Mouse (Mus musculus) forebrain, embryonic 13.5 days (tissue): ENCODE results near the gene Nrip3. TPM values are rescaled to one million over a fixed set of nuclear protein-coding genes. Genes with fewer than 3 reads are reported as not detected.

Experiments used
- ATAC-seq: fragments of 200-750 bp; cut with Nextera tagmentation; 2 replicates; pipeline ENCODE4 v1.8.0; 2017
- H3K27ac ChIP-seq: fragments of 300-500 bp; sonication (generic); 2 replicates; pipeline ENCODE4 v1.5.1; 2015; ENCODE audit warnings: inconsistent platforms, mild to moderate bottlenecking, moderate library complexity
- H3K27me3 ChIP-seq: fragments of 300-500 bp; sonication (generic); 2 replicates; pipeline ENCODE4 v1.6.1; 2015; ENCODE audit warnings: mild to moderate bottlenecking, inconsistent platforms
- H3K36me3 ChIP-seq: fragments of 300-500 bp; sonication (generic); 2 replicates; pipeline ENCODE4 v1.6.1; 2015; ENCODE audit warnings: mild to moderate bottlenecking, inconsistent platforms; ENCODE audit not compliant: poor library complexity, severe bottlenecking
- H3K4me1 ChIP-seq: fragments of 300-500 bp; sonication (generic); 2 replicates; pipeline ENCODE4 v1.6.1; 2015; ENCODE audit warnings: inconsistent platforms
- H3K4me2 ChIP-seq: fragments of 300-500 bp; sonication (generic); 2 replicates; pipeline ENCODE4 v1.6.1; 2015; ENCODE audit warnings: inconsistent platforms, mild to moderate bottlenecking, moderate library complexity
- H3K4me3 ChIP-seq: fragments of 300-500 bp; sonication (generic); 2 replicates; pipeline ENCODE4 v1.5.1; 2015; ENCODE audit warnings: mild to moderate bottlenecking, inconsistent platforms
- H3K9ac ChIP-seq: fragments of 300-500 bp; sonication (generic); 2 replicates; pipeline ENCODE4 v1.6.1; 2015; ENCODE audit warnings: mild to moderate bottlenecking, inconsistent platforms
- H3K9me3 ChIP-seq: fragments of 300-500 bp; sonication (generic); replicated peaks from 2 replicates; pipeline ENCODE4 v1.6.1; 2016; ENCODE audit warnings: inconsistent platforms
- WGBS: fragments of 180-500 bp; shearing (Covaris S2); methylation state at CpG from one replicate; pipeline ENCODE4 v1.1.7; 2015; 5-methylcytosine and 5-hydroxymethylcytosine counted together
- polyA plus RNA-seq: library from polyadenylated mRNA; unstranded; fragments of >200 nt; fragmentation: Nextera tagmentation; extraction: Ambion mirVana; gene quantifications from 2 replicates; pipeline ENCODE4 v1.2.1, GENCODE M21; 2015

Gene Nrip3
- polyA plus RNA-seq, 1 experiment from 2014 or later: 2.7 TPM

- Histone ChIP-seq H3K9me3 (no peaks in the 10 kb centered on the region), H3K36me3 (no peaks in the 10 kb centered on the region), H3K9ac (no peak overlapping the region), H3K4me3 (no peak overlapping the region), H3K27me3 (peaks cover 38% of the 10 kb centered on the region; the same call in 1 of the 2 replicates), H3K4me1 (no peaks in the 10 kb centered on the region), H3K4me2 (no peak overlapping the region), H3K27ac (no peak overlapping the region)
- ATAC-seq: no peak
- 84% methylated on average over 11 of the region's 11 CpGs for WGBS
Measured at GRCm38 (mm10) chr7:109799168-109799567, 17.3 kb upstream of the Nrip3 start.

GRCm38 (mm10) chr7:109795564-109795963, 13.7 kb upstream of the Nrip3 start:
- Histone ChIP-seq H3K27me3 (0 out of 2 replicates have a peak, but pooled peaks cover 16% of the 10 kb centered on the region), H3K4me2 (no peak overlapping the region), H3K27ac (no peak overlapping the region), H3K4me1 (no peaks in the 10 kb centered on the region), H3K36me3 (no peaks in the 10 kb centered on the region), H3K9me3 (no peaks in the 10 kb centered on the region), H3K4me3 (no peak overlapping the region), H3K9ac (no peak overlapping the region)
- ATAC-seq: no peak
- WGBS: 81% methylated on average over 5 of the region's 5 CpGs

- H3K9me3 ChIP-seq: no peaks in the 10 kb centered on the region
- H3K27me3 ChIP-seq: 0 out of 2 replicates have a peak, but pooled peaks cover 10% of the 10 kb centered on the region
- no peak overlapping the region for H3K27ac ChIP-seq
- H3K36me3 ChIP-seq: no peaks in the 10 kb centered on the region
- H3K4me3 ChIP-seq: no peak overlapping the region
- 71% methylated on average over 2 of the region's 2 CpGs for WGBS
- ATAC-seq: no peak
- H3K4me2 ChIP-seq: no peak overlapping the region
- H3K9ac ChIP-seq: no peak overlapping the region
- no peaks in the 10 kb centered on the region for H3K4me1 ChIP-seq
Measured at GRCm38 (mm10) chr7:109794556-109794955, 12.7 kb upstream of the Nrip3 start.

- no peaks in the 10 kb centered on the region for H3K4me1 ChIP-seq
- H3K36me3 ChIP-seq: no peaks in the 10 kb centered on the region
- H3K27me3 ChIP-seq: 0 out of 2 replicates have a peak, but pooled peaks cover 10% of the 10 kb centered on the region
- no peak overlapping the region for H3K9ac ChIP-seq
- 75% methylated on average over 2 of the region's 2 CpGs for WGBS
- no peak overlapping the region for H3K4me3 ChIP-seq
- H3K27ac ChIP-seq: no peak overlapping the region
- no peak overlapping the region for H3K4me2 ChIP-seq
- no peak for ATAC-seq
- H3K9me3 ChIP-seq: no peaks in the 10 kb centered on the region
Measured at GRCm38 (mm10) chr7:109792759-109793158, 10.9 kb upstream of the Nrip3 start.

GRCm38 (mm10) chr7:109790818-109791217, 9.0 kb upstream of the Nrip3 start:
- H3K36me3 ChIP-seq: no peaks in the 10 kb centered on the region
- no peaks in the 10 kb centered on the region for H3K4me1 ChIP-seq
- ATAC-seq: no peak
- no peaks in the 10 kb centered on the region for H3K9me3 ChIP-seq
- H3K4me3 ChIP-seq: no peak overlapping the region
- no peak overlapping the region for H3K4me2 ChIP-seq
- 89% methylated on average over 3 of the region's 3 CpGs for WGBS
- H3K9ac ChIP-seq: no peak overlapping the region
- H3K27me3 ChIP-seq: 0 out of 2 replicates have a peak, but pooled peaks cover 10% of the 10 kb centered on the region
- H3K27ac ChIP-seq: no peak overlapping the region

GRCm38 (mm10) chr7:109787860-109788259, 6.0 kb upstream of the Nrip3 start:
- no peaks in the 10 kb centered on the region for H3K36me3 ChIP-seq
- no peak overlapping the region for H3K4me3 ChIP-seq
- H3K4me1 ChIP-seq: no peaks in the 10 kb centered on the region
- no peak overlapping the region for H3K27ac ChIP-seq
- no peak for ATAC-seq
- 85% methylated on average over 2 of the region's 2 CpGs for WGBS
- H3K9me3 ChIP-seq: no peaks in the 10 kb centered on the region
- H3K27me3 ChIP-seq: peaks cover 16% of the 10 kb centered on the region
- H3K4me2 ChIP-seq: no peak overlapping the region
- H3K9ac ChIP-seq: no peak overlapping the region

- 0 out of 2 replicates have a peak, but pooled peaks have one; percentile 39 for ATAC-seq
Measured at GRCm38 (mm10) chr7:109783281-109783680, 1.5 kb upstream of the Nrip3 start.

GRCm38 (mm10) chr7:109781087-109781469, 747 bp downstream of the Nrip3 start:
- Histone ChIP-seq H3K9ac (peak overlapping the region; percentile 61), H3K4me1 (peaks cover 12% of the 10 kb centered on the region), H3K9me3 (no peaks in the 10 kb centered on the region), H3K4me2 (peak overlapping the region; percentile 97), H3K36me3 (no peaks in the 10 kb centered on the region), H3K27me3 (peaks cover 57% of the 10 kb centered on the region), H3K27ac (no peak overlapping the region), H3K4me3 (peak overlapping the region; percentile 54)
- peak; percentile 63; the same call in 1 of the 2 replicates for ATAC-seq
- WGBS: 2% methylated on average over 24 of the region's 24 CpGs

More at GRCm38 (mm10) chr7:109783281-109783680, 1.5 kb upstream of the Nrip3 start:
- WGBS: 65% methylated on average over 7 of the region's 7 CpGs
- no peaks in the 10 kb centered on the region for H3K9me3 ChIP-seq
- H3K27me3 ChIP-seq: peaks cover 57% of the 10 kb centered on the region
- no peak overlapping the region for H3K4me3 ChIP-seq
- H3K27ac ChIP-seq: no peak overlapping the region
- H3K36me3 ChIP-seq: no peaks in the 10 kb centered on the region
- no peak overlapping the region for H3K4me2 ChIP-seq
- peaks cover 12% of the 10 kb centered on the region for H3K4me1 ChIP-seq
- no peak overlapping the region for H3K9ac ChIP-seq

GRCm38 (mm10) chr7:109772251-109772650, 9.6 kb downstream of the Nrip3 start:
- H3K9ac ChIP-seq: no peak overlapping the region
- no peaks in the 10 kb centered on the region for H3K4me1 ChIP-seq
- H3K9me3 ChIP-seq: no peaks in the 10 kb centered on the region
- no peak overlapping the region for H3K4me2 ChIP-seq
- H3K4me3 ChIP-seq: no peak overlapping the region
- no peak overlapping the region for H3K27ac ChIP-seq
- no peak for ATAC-seq
- H3K36me3 ChIP-seq: no peaks in the 10 kb centered on the region
- H3K27me3 ChIP-seq: no peaks in the 10 kb centered on the region

- WGBS: 64% methylated on average over 2 of the region's 2 CpGs
- Histone ChIP-seq H3K27me3 (no peaks in the 10 kb centered on the region), H3K27ac (no peak overlapping the region), H3K9ac (no peak overlapping the region), H3K4me1 (peaks cover 3% of the 10 kb centered on the region; the same call in 1 of the 2 replicates), H3K9me3 (no peaks in the 10 kb centered on the region), H3K4me2 (no peak overlapping the region), H3K4me3 (no peak overlapping the region), H3K36me3 (no peaks in the 10 kb centered on the region)
- ATAC-seq: no peak
Measured at GRCm38 (mm10) chr7:109768699-109769383, 13.0 kb downstream of the Nrip3 start.

- H3K27me3 ChIP-seq: no peaks in the 10 kb centered on the region
- H3K4me1 ChIP-seq: peaks cover 7% of the 10 kb centered on the region
- no peak overlapping the region for H3K4me2 ChIP-seq
- H3K9ac ChIP-seq: no peak overlapping the region
- no peak overlapping the region for H3K4me3 ChIP-seq
- H3K36me3 ChIP-seq: no peaks in the 10 kb centered on the region
- ATAC-seq: no peak
- no peaks in the 10 kb centered on the region for H3K9me3 ChIP-seq
- H3K27ac ChIP-seq: no peak overlapping the region
- WGBS: 87% methylated on average over 7 of the region's 7 CpGs
Measured at GRCm38 (mm10) chr7:109767575-109768350, 14.1 kb downstream of the Nrip3 start.

- H3K4me2 ChIP-seq: no peak overlapping the region
- ATAC-seq: no peak
- no peaks in the 10 kb centered on the region for H3K27me3 ChIP-seq
- H3K4me3 ChIP-seq: no peak overlapping the region
- H3K9me3 ChIP-seq: no peaks in the 10 kb centered on the region
- 29% methylated on average over 2 of the region's 2 CpGs for WGBS
- H3K4me1 ChIP-seq: peaks cover 7% of the 10 kb centered on the region
- H3K9ac ChIP-seq: no peak overlapping the region
- no peaks in the 10 kb centered on the region for H3K36me3 ChIP-seq
- no peak overlapping the region for H3K27ac ChIP-seq
Measured at GRCm38 (mm10) chr7:109764009-109764408, 17.8 kb downstream of the Nrip3 start.
